Comparison of ENCODE assay signal across 17 mouse cellular contexts in the genomic region with DNA sequence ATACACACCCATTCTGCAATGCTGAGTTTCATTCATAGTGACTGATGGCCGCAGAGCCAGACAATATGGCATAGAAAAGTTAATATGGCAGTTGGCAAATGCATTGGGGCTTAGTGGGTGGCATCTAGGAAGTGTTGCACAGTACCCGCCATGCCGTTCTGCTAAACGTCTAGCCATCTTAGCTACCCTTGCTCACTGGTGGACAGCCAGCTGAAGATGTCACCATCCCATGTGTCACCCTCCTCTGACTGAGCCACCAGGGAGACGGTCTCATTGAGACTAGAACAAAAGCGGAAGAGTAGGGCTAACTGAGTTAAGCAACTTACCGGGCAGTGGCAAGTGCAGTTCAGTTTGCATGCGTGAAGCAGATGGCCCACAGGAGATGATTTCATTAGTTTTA.
A peak's percentile ranks its signal among the peaks of the same experiment; 100 is the strongest.
DNase-seq lines count a peak whose midpoint lies in the region; ATAC-seq lines count a peak whose summit lies in the region.
"Had no signal": no experiment of that assay in that cellular context is flagged by ENCODE, and none has a peak within 500 bp of the region (broad histone marks: within the 10 kb centered on the region; RNA-seq: fewer than 3 reads in every experiment).

No protein-coding gene starts in this region.

- ATAC-seq in granulocyte monocyte progenitor cell, adult 5-6 weeks (replicated peaks; ENCODE audit: poor library complexity, severe bottlenecking) = peak; percentile 55
- no peak for ATAC-seq in monocyte, adult 5-6 weeks (replicated peaks; ENCODE audit: insufficient number of reproducible peaks, low FRiP score, low TSS enrichment, poor library complexity, severe bottlenecking)
- ATAC-seq: forebrain, embryonic 15.5 days; intestine, postnatal 0 days; Patski had no signal

- peak; percentile 35 to 52 for DNase-seq in cerebellum, postnatal 25 days
- no peak for DNase-seq in cerebellum, postnatal 14 days
- peak; percentile 50 for DNase-seq in heart, adult 11 months
- DNase-seq in heart, postnatal 25 days (ENCODE audit: low spot score) = no peak
- DNase-seq: adrenal gland, postnatal 10 days; adrenal gland, postnatal 36 days; B cell, adult 2 months; cerebellum, adult 11 months; cerebellum, adult 9-11 months; gastrocnemius, postnatal 25 days; heart, postnatal 36 days; kidney, adult 2 months had no signal

- intact Hi-C loops in heart, postnatal 25 days (cut with DNase I) = no loop called here

Comparison
In these comparisons a context has a peak if more than half of its experiments do, and no peak if none do; other contexts are left out.
1. DNase-seq: peak in cerebellum, postnatal 25 days (2 of 2) and heart, adult 11 months (single experiment); none in cerebellum, postnatal 14 days (0 of 2) and heart, postnatal 25 days (single experiment).